Mouse (Mus musculus): ENCODE measurements around the gene Trib3. TPM values are rescaled to one million over a fixed set of nuclear protein-coding genes. Genes with fewer than 3 reads are reported as not detected.

Gene Trib3
- polyA plus RNA-seq, 1 experiment from 2014 or later, result 6.5 TPM

Other genes with a start within 250 kb of the Trib3 start
- 7.4 and 7.7 TPM in 2 replicates for gene Srxn1, start 238.5 kb downstream of the Trib3 start, polyA plus RNA-seq (2015; fragmentation: Nextera tagmentation; extraction: Ambion mirVana)
- gene Tcf15, start 200.5 kb downstream of the Trib3 start, polyA plus RNA-seq (2015; fragmentation: Nextera tagmentation; extraction: Ambion mirVana), result 9.2 and 9.4 TPM in 2 replicates
- gene Csnk2a1, start 117.2 kb downstream of the Trib3 start, polyA plus RNA-seq (2015; fragmentation: Nextera tagmentation; extraction: Ambion mirVana), result 52.5 and 71.1 TPM in 2 replicates
- gene Tbc1d20, start 50.2 kb downstream of the Trib3 start, polyA plus RNA-seq (2015; fragmentation: Nextera tagmentation; extraction: Ambion mirVana), result 29.1 and 30.4 TPM in 2 replicates
- gene Rbck1, start 11.4 kb downstream of the Trib3 start, polyA plus RNA-seq (2015; fragmentation: Nextera tagmentation; extraction: Ambion mirVana), result 60.7 and 66.3 TPM in 2 replicates
- gene Nrsn2, start 32.6 kb upstream of the Trib3 start, polyA plus RNA-seq (2015; fragmentation: Nextera tagmentation; extraction: Ambion mirVana), result 2.5 and 3.7 TPM in 2 replicates
- gene Sox12, start 54.0 kb upstream of the Trib3 start, polyA plus RNA-seq (2015; fragmentation: Nextera tagmentation; extraction: Ambion mirVana), result 8.0 and 8.2 TPM in 2 replicates
- 35.1 and 35.9 TPM in 2 replicates for gene Zcchc3, start 71.0 kb upstream of the Trib3 start, polyA plus RNA-seq (2015; fragmentation: Nextera tagmentation; extraction: Ambion mirVana)
- 1.8 and 2.2 TPM in 2 replicates for gene 6820408C15Rik, start 71.6 kb upstream of the Trib3 start, polyA plus RNA-seq (2015; fragmentation: Nextera tagmentation; extraction: Ambion mirVana)
- not detected in 2 replicates for gene Defb23, start 120.6 kb upstream of the Trib3 start, polyA plus RNA-seq (2015; fragmentation: Nextera tagmentation; extraction: Ambion mirVana)
- not detected in 2 replicates for gene Defb20, start 133.0 kb upstream of the Trib3 start, polyA plus RNA-seq (2015; fragmentation: Nextera tagmentation; extraction: Ambion mirVana)
- not detected in 2 replicates for gene Defb22, start 146.1 kb upstream of the Trib3 start, polyA plus RNA-seq (2015; fragmentation: Nextera tagmentation; extraction: Ambion mirVana)
- gene Defb26, start 167.7 kb upstream of the Trib3 start, polyA plus RNA-seq (2015; fragmentation: Nextera tagmentation; extraction: Ambion mirVana), result not detected in 2 replicates
- not detected in 2 replicates for gene Defb28, start 174.2 kb upstream of the Trib3 start, polyA plus RNA-seq (2015; fragmentation: Nextera tagmentation; extraction: Ambion mirVana)
- not detected in 2 replicates for gene Defb29, start 196.1 kb upstream of the Trib3 start, polyA plus RNA-seq (2015; fragmentation: Nextera tagmentation; extraction: Ambion mirVana)
- gene Gm17416, start 225.3 kb upstream of the Trib3 start, polyA plus RNA-seq (2015; fragmentation: Nextera tagmentation; extraction: Ambion mirVana), result not detected in 2 replicates
- not detected in 2 replicates for gene Defb21, start 228.7 kb upstream of the Trib3 start, polyA plus RNA-seq (2015; fragmentation: Nextera tagmentation; extraction: Ambion mirVana)
- gene Defb19, start 236.3 kb upstream of the Trib3 start, polyA plus RNA-seq (2015; fragmentation: Nextera tagmentation; extraction: Ambion mirVana), result 0.75 and 1.0 TPM in 2 replicates